Mouse (Mus musculus) cerebellum, adult 8-10 months (tissue): ENCODE results near the gene Lpp.

Source experiments
- DNase-seq: peaks from one replicate; pipeline ENCODE4 v3.0.0; 2022

Gene Lpp

GRCm38 (mm10) chr16:24948091-24948690 is 554.9 kb downstream of the Lpp start:
- DNase-seq = no peak

GRCm38 (mm10) chr16:24949265-24949664 is 556.0 kb downstream of the Lpp start:
- no peak for DNase-seq

DNA sequence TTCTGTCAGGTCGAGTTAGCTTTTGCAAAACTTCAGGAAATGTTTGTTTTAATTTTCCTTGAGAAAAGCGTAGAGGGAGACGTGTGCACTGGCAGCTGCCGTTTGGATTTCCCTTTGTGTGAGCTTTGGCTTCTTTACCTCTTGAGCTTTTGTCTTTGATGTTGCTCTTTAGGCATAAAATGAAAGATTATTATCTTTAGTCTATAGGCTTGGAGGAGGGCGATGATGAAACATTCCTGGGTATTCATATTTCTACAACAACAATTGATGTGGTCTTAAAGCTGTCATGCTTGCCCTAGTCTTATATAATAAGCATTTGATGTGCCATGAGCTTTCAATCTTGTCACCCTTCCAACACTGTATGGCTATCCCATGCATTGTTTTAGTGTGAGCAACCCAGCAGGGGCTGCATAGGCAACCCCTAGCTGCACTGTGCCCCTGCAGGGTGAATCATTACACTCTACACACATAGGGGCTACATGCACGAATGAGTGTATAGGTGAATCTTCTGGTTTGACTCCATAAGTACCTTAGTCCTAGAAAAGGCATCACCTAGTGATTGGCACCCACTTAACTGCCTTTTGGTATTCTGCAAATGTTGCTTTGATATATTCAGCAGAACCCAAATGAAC is 556.9 kb downstream of the Lpp start:
- no peak for DNase-seq

GRCm38 (mm10) chr16:24951909-24952308 is 558.6 kb downstream of the Lpp start:
- no peak for DNase-seq

DNA sequence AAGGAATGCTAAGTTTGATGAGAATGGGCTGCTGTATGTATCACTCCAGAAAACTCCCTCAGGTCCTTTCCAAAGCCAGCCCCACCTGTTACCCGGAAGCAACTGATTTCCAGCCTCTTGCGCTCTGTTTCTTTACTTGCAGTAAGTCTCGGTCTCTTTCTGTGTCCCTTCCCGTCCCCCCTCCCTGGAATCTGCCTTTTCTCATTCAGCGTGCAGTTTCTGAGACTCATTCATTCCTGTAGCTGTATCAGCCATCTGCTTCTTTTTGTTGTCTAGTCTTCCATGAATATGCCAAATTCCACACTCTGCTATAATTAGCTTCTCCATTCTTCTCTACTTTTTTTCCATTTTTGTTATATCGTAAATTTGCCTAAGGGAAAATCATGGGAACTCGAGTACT is 561.7 kb downstream of the Lpp start:
- DNase-seq = no peak

GRCm38 (mm10) chr16:24958661-24959060 is 565.4 kb downstream of the Lpp start:
- DNase-seq = no peak

DNA sequence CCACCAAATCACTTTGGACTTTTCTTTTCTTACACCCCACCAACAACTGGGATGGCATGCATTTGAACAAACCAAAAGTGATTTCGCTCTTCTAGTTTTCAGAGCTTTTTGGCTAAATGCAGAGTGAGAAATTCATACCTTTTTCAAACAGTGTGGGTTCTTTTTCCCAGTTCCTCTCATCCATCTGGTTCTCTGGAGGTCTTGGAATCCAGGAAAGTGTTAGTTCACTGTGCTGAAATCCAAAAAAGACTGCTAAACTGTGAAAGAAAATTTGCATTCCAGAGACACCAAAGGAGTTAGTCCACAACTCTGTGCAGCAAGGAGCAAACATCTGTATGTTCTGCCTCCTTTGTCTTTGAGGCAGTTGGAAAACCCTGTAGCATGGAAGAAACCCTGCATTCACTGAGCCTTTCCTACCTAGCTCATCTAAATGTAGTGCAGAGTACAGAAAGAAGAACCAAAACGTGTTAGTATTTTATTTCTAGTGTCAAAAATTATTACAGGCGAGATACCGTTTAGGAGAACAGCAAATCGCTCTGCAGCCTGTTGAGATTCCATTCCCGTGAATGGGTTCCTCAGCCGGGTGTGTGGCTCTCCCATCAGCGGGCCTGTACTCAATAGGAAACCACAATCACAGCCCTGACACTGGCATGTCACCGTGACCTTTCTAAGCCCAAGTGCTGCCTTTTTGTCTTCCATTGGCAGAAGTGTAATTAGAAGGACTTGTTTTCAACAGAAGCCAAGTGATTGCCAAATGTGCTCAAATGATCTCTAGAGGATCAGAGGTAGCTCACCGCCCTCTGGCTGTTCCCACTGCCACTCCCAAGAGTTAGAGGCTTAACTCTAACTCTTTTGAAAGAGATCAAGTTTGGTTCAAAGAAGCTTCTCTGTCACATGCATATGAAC is 567.8 kb downstream of the Lpp start:
- no peak for DNase-seq

DNA sequence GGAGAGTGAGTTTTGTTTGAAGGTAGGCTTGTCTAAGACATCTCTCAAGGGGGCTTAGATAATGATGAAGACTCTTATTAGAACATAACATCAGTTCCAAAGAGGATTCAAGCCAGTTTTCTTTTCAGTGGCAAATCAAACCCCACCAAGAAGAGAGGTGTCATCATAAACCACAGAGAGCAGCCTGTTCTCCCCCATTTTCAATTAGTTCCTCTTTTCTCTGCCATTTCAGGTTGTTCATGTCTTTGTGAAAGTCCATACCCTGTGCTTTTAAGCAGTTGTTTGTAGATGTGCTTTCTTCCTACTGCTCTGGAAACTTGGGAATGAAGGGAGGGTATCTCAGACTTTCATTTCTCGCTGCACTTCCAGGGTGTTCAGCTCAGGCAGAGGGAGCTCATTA is 571.0 kb downstream of the Lpp start:
- no peak for DNase-seq

DNA sequence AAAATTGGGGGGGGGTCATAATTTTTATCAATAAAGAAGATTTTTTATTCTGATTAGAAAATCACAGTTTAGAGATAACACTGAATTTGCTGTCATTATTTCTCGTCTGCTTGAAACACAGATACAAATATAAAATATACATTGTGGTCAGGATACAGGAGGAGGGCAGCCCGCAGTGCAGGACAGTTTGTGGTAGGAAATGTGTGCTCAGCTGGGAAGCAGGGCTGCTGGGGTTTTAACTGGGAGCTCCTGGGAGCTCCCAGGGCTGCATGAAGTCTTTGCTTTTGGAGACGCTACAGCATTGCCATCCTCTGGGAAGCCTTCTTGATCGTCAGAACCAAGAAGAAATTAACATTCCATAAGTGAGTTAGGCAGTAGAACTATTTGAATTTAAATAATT is 571.8 kb downstream of the Lpp start:
- DNase-seq = no peak

DNA sequence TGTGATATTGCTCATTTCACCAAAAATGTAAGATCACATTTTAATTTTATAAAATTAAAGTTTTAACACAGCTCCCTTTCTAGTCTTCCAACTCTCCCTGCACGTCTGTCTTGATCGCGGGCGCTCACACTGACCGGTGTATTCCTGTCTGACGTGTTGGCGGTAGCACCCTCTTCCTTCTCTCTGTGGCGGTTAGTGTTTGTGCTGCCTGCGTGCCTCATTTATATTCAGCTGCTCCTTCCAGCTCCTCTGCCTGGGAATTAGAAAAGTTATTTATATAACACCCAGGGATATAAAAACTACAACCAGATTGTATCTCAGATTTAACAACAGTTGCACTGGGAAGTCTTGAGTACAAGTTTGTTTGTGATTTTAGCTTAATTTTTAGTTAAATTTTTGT is 573.2 kb downstream of the Lpp start:
- DNase-seq = no peak

DNA sequence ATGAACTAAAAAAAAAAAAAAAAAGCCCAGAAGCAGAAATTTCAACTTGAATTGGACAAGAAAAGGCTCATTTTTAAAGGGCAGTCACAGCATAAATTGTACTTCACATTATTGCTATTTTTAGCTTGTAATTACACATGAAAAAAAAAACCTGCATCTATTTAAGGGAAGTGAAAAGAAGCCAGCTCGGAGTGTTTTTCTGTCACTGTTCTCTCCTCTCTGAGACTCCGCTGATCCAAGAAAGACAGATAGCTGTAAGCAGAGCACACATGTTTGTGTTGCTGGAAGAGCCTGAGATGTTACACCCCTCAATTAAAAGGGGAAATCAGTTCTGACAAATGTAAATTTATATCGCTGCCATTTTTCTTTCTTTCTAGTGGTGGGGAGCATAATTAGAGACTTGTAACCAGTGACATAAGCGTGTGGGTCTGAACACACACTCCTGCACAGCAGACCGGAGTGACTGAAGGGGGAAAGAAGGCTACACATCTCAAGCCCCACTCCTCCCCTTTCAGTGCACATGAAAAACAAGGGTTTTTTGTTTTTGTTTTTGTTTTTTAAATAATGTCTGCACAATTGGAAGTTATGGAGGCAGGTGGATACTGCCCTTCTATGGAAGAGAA is 579.8 kb downstream of the Lpp start:
- DNase-seq = no peak

- no peak for DNase-seq
Measured at GRCm38 (mm10) chr16:24977771-24978170, 584.5 kb downstream of the Lpp start.

- DNase-seq = no peak
Measured at GRCm38 (mm10) chr16:24978226-24978625, 584.9 kb downstream of the Lpp start.

DNA sequence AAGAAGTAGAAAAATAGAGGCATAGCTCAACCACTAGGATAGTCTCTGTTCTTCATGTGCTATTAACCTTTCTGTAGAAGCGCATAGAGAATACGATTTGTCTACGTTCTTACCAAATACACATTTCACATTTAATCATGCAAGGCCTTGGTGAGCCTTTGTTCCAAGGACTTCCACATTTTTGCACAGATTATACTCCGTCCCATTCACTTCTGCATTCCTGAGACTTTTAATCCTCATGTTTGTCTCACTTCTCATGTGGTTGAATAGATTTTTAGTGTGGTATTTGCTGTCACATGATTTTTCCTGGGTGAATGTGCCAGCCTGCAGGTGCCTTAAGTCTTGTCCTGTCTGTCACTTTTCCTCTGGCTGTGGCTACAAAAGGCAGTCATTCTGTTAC is 586.1 kb downstream of the Lpp start:
- DNase-seq = no peak

- DNase-seq = no peak
Measured at GRCm38 (mm10) chr16:24982828-24983227, 589.5 kb downstream of the Lpp start.

GRCm38 (mm10) chr16:24990331-24990730 is 597.0 kb downstream of the Lpp start:
- no peak for DNase-seq

GRCm38 (mm10) chr16:24991059-24991541 is 597.8 kb downstream of the Lpp start:
- DNase-seq = peak; percentile 37

DNA sequence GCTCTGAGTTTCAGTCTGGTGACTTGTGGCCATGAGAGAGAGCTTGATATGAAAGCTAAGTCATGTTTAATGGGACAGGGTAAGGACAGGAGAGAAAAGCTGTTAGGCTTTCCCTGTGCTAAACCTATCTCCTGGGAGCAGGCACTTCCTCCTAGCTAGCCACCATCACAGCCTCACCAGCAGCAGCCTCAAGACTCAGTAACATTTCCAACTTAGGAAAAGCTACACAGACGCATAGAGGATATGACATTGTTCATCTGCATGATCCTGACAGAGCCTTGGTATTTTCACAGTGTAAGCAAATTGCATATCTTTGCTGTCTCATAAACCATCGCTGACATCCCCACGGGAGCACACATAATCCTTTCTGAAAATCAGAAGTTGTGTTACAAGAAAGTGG is 598.7 kb downstream of the Lpp start:
- no peak for DNase-seq

DNA sequence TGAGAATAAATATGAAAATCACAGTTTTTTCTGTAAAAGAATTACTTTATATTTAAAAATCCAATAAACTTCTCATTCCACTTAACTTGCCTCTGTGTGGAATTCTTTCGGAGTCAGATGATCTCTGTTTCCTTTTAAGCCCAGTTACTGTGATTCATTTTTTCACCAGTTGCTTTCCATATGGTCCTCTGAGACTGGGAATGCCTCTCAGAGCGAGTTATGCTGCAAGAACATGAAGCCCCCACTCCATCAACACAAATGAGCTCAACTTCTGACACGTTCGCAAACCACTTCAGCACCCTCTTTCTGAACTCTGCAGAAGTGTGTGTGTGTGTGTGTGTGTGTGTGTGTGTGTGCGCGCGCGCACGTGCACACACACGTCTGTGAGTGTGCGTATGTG is 599.2 kb downstream of the Lpp start:
- no peak for DNase-seq

DNA sequence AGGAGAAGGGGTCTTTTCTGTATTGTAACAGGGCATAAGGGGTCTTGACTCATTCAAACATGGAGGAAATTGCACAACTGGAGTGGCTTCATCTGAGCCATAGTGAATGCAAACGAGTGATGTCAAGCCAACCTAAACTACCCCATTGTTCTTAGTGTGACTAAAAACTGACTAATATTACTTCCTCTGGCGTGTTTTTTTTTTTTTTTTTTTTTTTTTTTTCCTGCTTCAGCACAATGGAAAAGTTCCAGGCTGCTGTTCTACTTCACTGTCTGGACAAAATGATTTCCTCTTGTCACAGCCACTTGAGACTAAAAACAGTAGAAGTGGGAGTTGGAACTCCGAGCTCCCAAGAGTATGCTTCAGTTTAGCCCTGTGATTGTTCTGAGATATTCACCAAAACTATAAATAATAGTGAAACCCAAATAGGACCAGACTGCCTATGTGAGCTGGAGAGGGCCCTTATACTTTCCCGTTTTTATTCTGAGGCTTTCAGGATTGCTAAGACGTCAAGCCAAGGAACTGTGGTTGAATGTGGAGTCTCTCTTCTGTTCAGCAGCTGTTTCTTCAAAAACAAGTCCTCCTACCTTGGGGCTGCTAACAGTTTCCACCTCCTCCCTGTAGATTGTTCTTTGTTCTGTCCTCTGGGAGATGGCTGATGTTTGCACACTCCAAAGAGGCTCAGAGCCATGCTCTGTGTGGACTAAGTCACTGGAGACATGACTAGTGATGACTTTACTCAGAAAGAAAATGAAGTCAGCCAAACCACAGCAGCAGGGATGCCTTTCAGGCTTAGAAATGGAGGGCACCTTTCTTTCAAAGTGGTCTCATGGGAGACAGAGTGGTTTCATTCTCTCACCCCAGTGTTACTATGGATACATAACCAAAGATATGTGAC is 617.9 kb downstream of the Lpp start:
- DNase-seq = no peak

DNA sequence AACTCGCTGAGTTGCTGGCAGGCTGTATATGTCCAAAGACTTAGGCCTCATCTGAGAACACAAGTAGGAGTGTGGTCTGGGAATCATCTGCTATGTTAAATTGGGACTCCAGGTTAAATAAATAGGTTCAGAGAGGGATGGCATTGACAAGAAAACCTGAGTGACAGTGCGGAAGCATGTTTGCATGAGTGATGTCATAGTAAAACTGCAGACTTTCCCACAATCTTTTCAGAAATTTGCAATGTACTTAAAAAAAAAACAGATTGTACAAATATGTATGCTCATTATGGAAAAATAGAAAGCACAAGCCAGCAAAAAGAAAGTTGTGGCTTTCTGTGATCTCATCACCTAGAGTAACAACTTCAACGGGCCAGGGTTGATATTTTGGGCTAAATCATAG is 619.6 kb downstream of the Lpp start:
- no peak for DNase-seq

GRCm38 (mm10) chr16:25016261-25016836 is 623.0 kb downstream of the Lpp start:
- DNase-seq = peak; percentile 19
